Mouse (Mus musculus): ENCODE data around the gene 4930470P17Rik. TPM values are rescaled to one million over a fixed set of nuclear protein-coding genes. Genes with fewer than 3 reads are reported as not detected.

The 4930470P17Rik gene
- polyA plus RNA-seq, 1 experiment: not detected

DNA sequence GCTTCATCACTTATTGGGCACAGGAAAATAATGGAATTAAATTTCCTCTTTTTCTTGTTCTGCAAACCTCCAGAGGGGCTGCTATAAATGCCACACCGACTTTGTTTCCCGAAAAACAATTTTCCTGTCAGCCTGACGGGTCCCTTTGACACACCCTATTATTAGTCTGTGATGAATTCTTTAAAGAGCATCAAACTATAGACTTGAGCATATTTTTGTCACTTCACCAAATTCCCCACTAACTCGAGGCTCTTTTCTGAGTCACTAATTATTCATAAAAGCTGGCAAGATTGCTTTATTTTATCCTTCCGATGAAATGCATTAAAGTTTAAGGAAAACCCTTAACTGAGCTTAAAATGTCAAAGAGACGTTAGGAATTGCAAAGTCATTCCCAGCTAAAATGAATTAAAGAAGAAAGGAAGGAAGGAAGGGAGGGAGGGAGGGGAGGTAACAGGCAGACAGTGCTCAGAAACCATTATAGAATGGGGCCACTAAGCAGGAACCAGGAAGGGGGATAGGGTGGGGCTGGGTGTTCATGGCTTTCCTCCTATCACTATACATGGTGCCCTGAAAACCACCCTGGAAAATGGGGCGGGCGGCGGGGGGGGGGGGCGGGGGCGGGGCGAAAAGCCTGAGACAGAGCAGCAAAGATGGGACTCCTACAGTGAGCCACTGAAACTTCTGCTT, 67.6 kb downstream of the 4930470P17Rik start:
- H3K27ac ChIP-seq (ENCODE audit: insufficient read depth, low read length): no peak overlapping the region
- TF ChIP-seq POLR2A (IDR thresholded peaks at IDR 0.05; ENCODE audit: extremely low read depth, insufficient read depth, low read length) (no peak), CTCF (IDR thresholded peaks at IDR 0.05; ENCODE audit: extremely low read depth, insufficient read depth, low read length) (no peak)

DNA sequence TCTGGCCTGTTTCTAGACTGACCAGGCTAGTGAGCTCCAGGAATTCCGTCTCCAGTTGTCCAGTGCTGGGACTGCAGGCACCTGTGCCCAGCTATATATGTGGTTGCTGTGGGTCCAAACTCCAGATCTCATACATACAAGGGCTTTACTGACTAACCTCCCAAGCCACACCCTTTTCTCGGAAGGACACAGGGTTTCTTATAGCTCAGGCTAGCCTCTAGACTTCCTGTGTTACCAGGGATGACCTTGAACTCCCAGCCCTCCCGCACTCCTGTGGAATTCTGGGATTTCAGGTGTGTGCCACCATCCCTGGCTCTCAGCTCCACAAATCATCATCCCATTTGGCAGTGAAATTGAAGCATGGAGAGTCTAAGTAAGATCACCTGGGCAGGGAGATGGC, 71.6 kb downstream of the 4930470P17Rik start:
- TF ChIP-seq CTCF (IDR thresholded peaks at IDR 0.05; ENCODE audit: extremely low read depth, insufficient read depth, low read length) (no peak), POLR2A (IDR thresholded peaks at IDR 0.05; ENCODE audit: extremely low read depth, insufficient read depth, low read length) (no peak)
- Histone ChIP-seq H3K4me1 (ENCODE audit: control insufficient read depth, insufficient read depth, low read length) (no peaks in the 10 kb centered on the region), H3K27ac (ENCODE audit: insufficient read depth, low read length) (no peak overlapping the region), H3K4me3 (ENCODE audit: insufficient read depth, low read length) (no peak overlapping the region)

More for the DNA sequence above, 67.6 kb downstream of the 4930470P17Rik start:
- Histone ChIP-seq H3K4me1 (ENCODE audit: control insufficient read depth, insufficient read depth, low read length) (peaks cover 2% of the 10 kb centered on the region; the same call in 1 of the 2 replicates), H3K4me3 (ENCODE audit: insufficient read depth, low read length) (no peak overlapping the region)

DNA sequence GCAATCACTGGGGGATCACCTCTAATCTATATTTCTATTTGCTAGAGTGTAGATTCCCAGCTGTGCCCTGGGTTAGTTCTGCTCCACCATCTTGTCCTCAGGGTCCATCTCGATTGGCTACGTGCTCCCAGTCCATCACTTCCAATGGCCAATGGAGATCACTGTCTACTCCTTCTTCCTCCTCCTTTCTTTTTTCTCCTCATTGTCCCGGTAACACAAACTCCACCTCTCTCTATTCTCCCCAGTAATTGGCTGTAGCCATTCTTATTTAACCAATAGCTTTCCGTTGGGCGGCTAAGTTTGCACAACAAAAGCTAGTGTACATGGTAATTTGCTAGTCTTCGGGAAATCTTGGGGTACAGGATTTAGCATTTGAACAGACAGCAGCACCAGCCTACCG, 72.1 kb downstream of the 4930470P17Rik start:
- Histone ChIP-seq H3K4me3 (ENCODE audit: insufficient read depth, low read length) (no peak overlapping the region), H3K27ac (ENCODE audit: insufficient read depth, low read length) (no peak overlapping the region), H3K4me1 (ENCODE audit: control insufficient read depth, insufficient read depth, low read length) (no peaks in the 10 kb centered on the region)
- no peak for TF ChIP-seq CTCF (IDR thresholded peaks at IDR 0.05; ENCODE audit: extremely low read depth, insufficient read depth, low read length)
- TF ChIP-seq POLR2A (IDR thresholded peaks at IDR 0.05; ENCODE audit: extremely low read depth, insufficient read depth, low read length): no peak

Other genes starting within 250 kb of the 4930470P17Rik start
- gene Bcas1, start 174.2 kb downstream of the 4930470P17Rik start, polyA plus RNA-seq (2012; rRNA removed): 141 and 164 TPM in 2 replicates
- 29.4 and 33.2 TPM in 2 replicates for gene Pfdn4, start 105.6 kb downstream of the 4930470P17Rik start, polyA plus RNA-seq (2012; rRNA removed)
- 0.08 and 0.15 TPM in 2 replicates for gene Cyp24a1, start 104.9 kb downstream of the 4930470P17Rik start, polyA plus RNA-seq (2012; rRNA removed)
- gene Dok5, start 129.8 kb upstream of the 4930470P17Rik start, polyA plus RNA-seq (2012; rRNA removed): 32.0 and 32.9 TPM in 2 replicates

Data from cortical plate, adult 2 months (tissue).